Mouse (Mus musculus) ES-E14 (cell line): Measurements from ENCODE around the gene Nsun3. TPM values are rescaled to one million over a fixed set of nuclear protein-coding genes. Genes with fewer than 3 reads are reported as not detected.
"Not testable (repeated sequence)": the region's sequence is repeated elsewhere in the genome, so short reads cannot be mapped to it uniquely, and the experiment has no call there.

ENCODE experiments used
- DNase-seq: peaks from one replicate; pipeline ENCODE4 v3.0.0-alpha.2; 2013; ENCODE audit warnings: low read depth, low spot score
- H3K27ac ChIP-seq: 2 replicates; pipeline ENCODE4 v1.5.1; 2012; ENCODE audit warnings: low read depth, mild to moderate bottlenecking, low read length, moderate library complexity, mixed read lengths; ENCODE audit not compliant: poor library complexity, insufficient read depth, severe bottlenecking
- H3K36me3 ChIP-seq: 2 replicates; pipeline ENCODE4 v1.6.1; 2012; ENCODE audit warnings: mild to moderate bottlenecking, low read length, moderate library complexity, mixed read lengths; ENCODE audit not compliant: control insufficient read depth, poor library complexity, insufficient read depth, severe bottlenecking
- H3K4me1 ChIP-seq, 2 experiments: fragments of 150-350 bp in 1 of 2; sonication (generic) in 1 of 2; 2 replicates each; pipeline ENCODE4 v1.6.1; 2012; ENCODE audit warnings: low read length in 2 of 2, mild to moderate bottlenecking in 1 of 2, mixed read lengths in 1 of 2; ENCODE audit not compliant: control insufficient read depth in 2 of 2, insufficient read depth in 2 of 2, poor library complexity in 1 of 2
- H3K4me3 ChIP-seq, 2 experiments: fragments of 150-350 bp in 1 of 2; sonication (generic) in 1 of 2; 2 replicates each; pipeline ENCODE4 v1.5.1; 2012; ENCODE audit warnings: low read length in 2 of 2, low read depth in 1 of 2, mild to moderate bottlenecking in 1 of 2, mixed read lengths in 1 of 2; ENCODE audit not compliant: insufficient read depth in 1 of 2, poor library complexity in 1 of 2, severe bottlenecking in 1 of 2
- H3K9ac ChIP-seq: 2 replicates; pipeline ENCODE4 v1.6.1; 2012; ENCODE audit warnings: low read depth, mild to moderate bottlenecking, low read length, mixed read lengths; ENCODE audit not compliant: poor library complexity, insufficient read depth, severe bottlenecking
- H3K9me3 ChIP-seq: fragments of 150-350 bp; sonication (generic); 2 replicates; pipeline ENCODE4 v1.6.1; 2012; ENCODE audit warnings: low read depth, mild to moderate bottlenecking, low read length; ENCODE audit not compliant: control insufficient read depth, insufficient read depth
- CHD2 ChIP-seq: IDR thresholded peaks from 2 replicates; pipeline ENCODE4 v1.6.1; 2014; ENCODE audit warnings: mild to moderate bottlenecking, low read depth, low read length, inconsistent platforms
- HCFC1 ChIP-seq: IDR thresholded peaks from 2 replicates; pipeline ENCODE4 v1.6.1; 2012; ENCODE audit warnings: low read length, inconsistent platforms, borderline replicate concordance; ENCODE audit not compliant: insufficient read depth
- MAFK ChIP-seq: IDR thresholded peaks from 2 replicates; pipeline ENCODE4 v1.6.1; 2014; ENCODE audit warnings: mild to moderate bottlenecking, low read depth, low read length, inconsistent platforms; ENCODE audit not compliant: insufficient read depth
- ZC3H11A ChIP-seq: IDR thresholded peaks from 2 replicates; pipeline ENCODE4 v1.6.1; 2012; ENCODE audit warnings: low read depth, mild to moderate bottlenecking, inconsistent platforms, low read length, borderline replicate concordance
- ZNF384 ChIP-seq: IDR thresholded peaks from 2 replicates; pipeline ENCODE4 v1.6.1; 2012; ENCODE audit warnings: low read depth, low read length, inconsistent platforms
- in situ Hi-C, 2 experiments: fragments of 600-800 bp; cut with MboI; formaldehyde crosslinking; loops; one replicate each; pipeline ENCODE4 v1.15.1; 2025; ENCODE audit warnings: low sequenced_read_pairs in 2 of 2, inconsistent platforms in 1 of 2; ENCODE audit not compliant: unreplicated experiment in 2 of 2
- total RNA-seq: library from RNA; depleted of rRNA; stranded (reverse); fragments of 300-350 nt; gene quantifications from 2 replicates; pipeline ENCODE4 v1.2.3, GENCODE M21; 2012

Nsun3 gene
- total RNA-seq, 1 experiment: 6.2 TPM

GRCm38 (mm10) chr16:62745875-62746274, 40.7 kb downstream of the Nsun3 start:
- Histone ChIP-seq H3K4me3 (no peak overlapping the region), H3K27ac (no peak overlapping the region), H3K9me3 (no peaks in the 10 kb centered on the region), H3K9ac (no peak overlapping the region), H3K36me3 (no peaks in the 10 kb centered on the region), H3K4me1 (no peaks in the 10 kb centered on the region)
- DNase-seq: no peak
- TF ChIP-seq MAFK: no peak
- TF ChIP-seq ZC3H11A: no peak
- TF ChIP-seq HCFC1: no peak
- TF ChIP-seq CHD2: no peak
- no peak for TF ChIP-seq ZNF384
- in situ Hi-C loops: no loop called here

- H3K27ac ChIP-seq: no peak overlapping the region
- no peaks in the 10 kb centered on the region for H3K36me3 ChIP-seq
- DNase-seq: no peak
- H3K9me3 ChIP-seq: no peaks in the 10 kb centered on the region
- no peaks in the 10 kb centered on the region for H3K4me1 ChIP-seq
- no peak for TF ChIP-seq HCFC1
- TF ChIP-seq CHD2: no peak
- no peak for TF ChIP-seq MAFK
- TF ChIP-seq ZNF384: no peak
- no peak for TF ChIP-seq ZC3H11A
- in situ Hi-C loops: no loop called here
- no peak overlapping the region for H3K4me3 ChIP-seq
- no peak overlapping the region for H3K9ac ChIP-seq
Observed at GRCm38 (mm10) chr16:62734359-62734758, 52.3 kb downstream of the Nsun3 start.

- Histone ChIP-seq H3K9ac (no peak overlapping the region), H3K4me3 (no peak overlapping the region), H3K36me3 (no peaks in the 10 kb centered on the region), H3K9me3 (no peaks in the 10 kb centered on the region), H3K4me1 (no peaks in the 10 kb centered on the region), H3K27ac (no peak overlapping the region)
- TF ChIP-seq CHD2 (no peak), ZNF384 (no peak), MAFK (no peak), ZC3H11A (no peak), HCFC1 (no peak)
- in situ Hi-C loops: no loop called here
- no peak for DNase-seq
Observed at GRCm38 (mm10) chr16:62730291-62730690, 56.3 kb downstream of the Nsun3 start.

- Histone ChIP-seq H3K36me3 (no peaks in the 10 kb centered on the region), H3K9ac (no peak overlapping the region), H3K4me1 (no peaks in the 10 kb centered on the region), H3K4me3 (no peak overlapping the region), H3K9me3 (no peaks in the 10 kb centered on the region), H3K27ac (no peak overlapping the region)
- no peak for DNase-seq
- in situ Hi-C loops: no loop called here
- TF ChIP-seq HCFC1: no peak
- TF ChIP-seq MAFK: no peak
- no peak for TF ChIP-seq ZNF384
- no peak for TF ChIP-seq CHD2
- TF ChIP-seq ZC3H11A: no peak
Observed at GRCm38 (mm10) chr16:62729846-62730245, 56.8 kb downstream of the Nsun3 start.

- H3K4me3 ChIP-seq, in situ Hi-C loops, H3K9me3 ChIP-seq, H3K36me3 ChIP-seq, H3K27ac ChIP-seq, H3K4me1 ChIP-seq, DNase-seq, H3K9ac ChIP-seq: not testable (repeated sequence)
Observed at GRCm38 (mm10) chr16:62718255-62718654, 68.4 kb downstream of the Nsun3 start.
